Mouse (Mus musculus): ENCODE data around the gene Rnps1.

GRCm38 (mm10) chr17:24462932-24463331, 48.6 kb downstream of the Rnps1 start:
- TF ChIP-seq CTCF (IDR thresholded peaks at IDR 0.05; ENCODE audit: control insufficient read depth, insufficient read depth, low read length): no peak
- TF ChIP-seq POLR2A (IDR thresholded peaks at IDR 0.05; ENCODE audit: borderline replicate concordance, control insufficient read depth, low read depth, low read length): no peak

All from bone marrow, adult 2 months (tissue).